Mouse (Mus musculus): ENCODE results near the gene Herc6.

Gene Herc6

GRCm38 (mm10) chr6:57582356-57582755 lies 1.6 kb downstream of the Herc6 start:
- DNase-seq = peak; percentile 36

GRCm38 (mm10) chr6:57605546-57606307 lies 24.9 kb downstream of the Herc6 start:
- DNase-seq = no peak

- no peak for DNase-seq
These were observed 27.2 kb downstream of the Herc6 start for GRCm38 (mm10) chr6:57607999-57608398.

GRCm38 (mm10) chr6:57609631-57610030 lies 28.8 kb downstream of the Herc6 start:
- DNase-seq = peak; percentile 6

GRCm38 (mm10) chr6:57615788-57616187 lies 35.0 kb downstream of the Herc6 start:
- no peak for DNase-seq

GRCm38 (mm10) chr6:57639531-57639930 lies 58.7 kb downstream of the Herc6 start:
- DNase-seq = no peak

GRCm38 (mm10) chr6:57641789-57642188 lies 61.0 kb downstream of the Herc6 start:
- DNase-seq = peak; percentile 6

GRCm38 (mm10) chr6:57647256-57647655 lies 66.5 kb downstream of the Herc6 start:
- DNase-seq = no peak

- DNase-seq = no peak
These were observed 80.5 kb downstream of the Herc6 start for GRCm38 (mm10) chr6:57661295-57661694.

- DNase-seq = no peak
These were observed 103.4 kb downstream of the Herc6 start for GRCm38 (mm10) chr6:57684156-57684555.

- DNase-seq = peak; percentile 87
These were observed 110.9 kb downstream of the Herc6 start, which contains the start of gene Pyurf for GRCm38 (mm10) chr6:57691467-57692261. Gene Pyurf (minus strand): TSS chr6:57692078.

GRCm38 (mm10) chr6:57693116-57693515 lies 112.3 kb downstream of the Herc6 start:
- DNase-seq = no peak

- DNase-seq = no peak
These were observed 120.9 kb downstream of the Herc6 start for GRCm38 (mm10) chr6:57701686-57702085.

GRCm38 (mm10) chr6:57702376-57702742 lies 121.6 kb downstream of the Herc6 start, which contains the start of gene Lancl2:
Gene Lancl2 (plus strand): TSS chr6:57702540.
- DNase-seq = no peak

GRCm38 (mm10) chr6:57702743-57703499 lies 122.1 kb downstream of the Herc6 start:
- peak; percentile 96 for DNase-seq

- DNase-seq = no peak
These were observed 122.9 kb downstream of the Herc6 start for GRCm38 (mm10) chr6:57703703-57704102.

GRCm38 (mm10) chr6:57706721-57707120 lies 125.9 kb downstream of the Herc6 start:
- no peak for DNase-seq

- no peak for DNase-seq
These were observed 130.9 kb downstream of the Herc6 start for GRCm38 (mm10) chr6:57711726-57712125.

Data from thymus, postnatal 25 days (tissue).